Mouse (Mus musculus): ENCODE data around the gene Nkx3-2. TPM values are rescaled to one million over a fixed set of nuclear protein-coding genes. Genes with fewer than 3 reads are reported as not detected.
A peak's percentile ranks its signal among the peaks of the same experiment; 100 is the strongest.

Nkx3-2 gene
- polyA plus RNA-seq, 1 experiment = not detected

- no peaks in the 10 kb centered on the region for H3K27me3 ChIP-seq (ENCODE audit: control insufficient read depth, insufficient read depth, low read length)
- H3K27ac ChIP-seq (ENCODE audit: control insufficient read depth, insufficient read depth, low read depth, low read length) = no peak overlapping the region
- peaks cover 11% of the 10 kb centered on the region for H3K4me1 ChIP-seq (ENCODE audit: control insufficient read depth, insufficient read depth, low read length)
- H3K4me3 ChIP-seq (ENCODE audit: control insufficient read depth, low read depth, low read length) = no peak overlapping the region
- no peak for TF ChIP-seq POLR2A (IDR thresholded peaks at IDR 0.05; ENCODE audit: control insufficient read depth, low read depth, low read length)
- TF ChIP-seq CTCF (IDR thresholded peaks at IDR 0.05; ENCODE audit: control insufficient read depth, insufficient read depth, insufficient replicate concordance, low read depth, low read length) = no peak
- no peaks in the 10 kb centered on the region for H3K36me3 ChIP-seq (ENCODE audit: control insufficient read depth, insufficient read depth, low read length)
Observed at GRCm38 (mm10) chr5:41756396-41756795, 7.9 kb downstream of the Nkx3-2 start.

GRCm38 (mm10) chr5:41755373-41755960 is 8.8 kb downstream of the Nkx3-2 start:
- peak overlapping the region; percentile 8; the same call in 1 of the 2 replicates for H3K4me3 ChIP-seq (ENCODE audit: control insufficient read depth, low read depth, low read length)
- no peak for TF ChIP-seq CTCF (IDR thresholded peaks at IDR 0.05; ENCODE audit: control insufficient read depth, insufficient read depth, insufficient replicate concordance, low read depth, low read length)
- no peak for TF ChIP-seq POLR2A (IDR thresholded peaks at IDR 0.05; ENCODE audit: control insufficient read depth, low read depth, low read length)
- no peak overlapping the region for H3K27ac ChIP-seq (ENCODE audit: control insufficient read depth, insufficient read depth, low read depth, low read length)
- H3K4me1 ChIP-seq (ENCODE audit: control insufficient read depth, insufficient read depth, low read length) = peaks cover 10% of the 10 kb centered on the region
- no peaks in the 10 kb centered on the region for H3K27me3 ChIP-seq (ENCODE audit: control insufficient read depth, insufficient read depth, low read length)
- no peaks in the 10 kb centered on the region for H3K36me3 ChIP-seq (ENCODE audit: control insufficient read depth, insufficient read depth, low read length)

GRCm38 (mm10) chr5:41754836-41755235 is 9.5 kb downstream of the Nkx3-2 start:
- Histone ChIP-seq H3K27ac (ENCODE audit: control insufficient read depth, insufficient read depth, low read depth, low read length) (no peak overlapping the region), H3K4me3 (ENCODE audit: control insufficient read depth, low read depth, low read length) (no peak overlapping the region), H3K27me3 (ENCODE audit: control insufficient read depth, insufficient read depth, low read length) (no peaks in the 10 kb centered on the region), H3K36me3 (ENCODE audit: control insufficient read depth, insufficient read depth, low read length) (no peaks in the 10 kb centered on the region), H3K4me1 (ENCODE audit: control insufficient read depth, insufficient read depth, low read length) (peaks cover 10% of the 10 kb centered on the region)
- no peak for TF ChIP-seq CTCF (IDR thresholded peaks at IDR 0.05; ENCODE audit: control insufficient read depth, insufficient read depth, insufficient replicate concordance, low read depth, low read length)
- TF ChIP-seq POLR2A (IDR thresholded peaks at IDR 0.05; ENCODE audit: control insufficient read depth, low read depth, low read length) = no peak

- Histone ChIP-seq H3K27me3 (ENCODE audit: control insufficient read depth, insufficient read depth, low read length) (no peaks in the 10 kb centered on the region), H3K27ac (ENCODE audit: control insufficient read depth, insufficient read depth, low read depth, low read length) (no peak overlapping the region), H3K36me3 (ENCODE audit: control insufficient read depth, insufficient read depth, low read length) (no peaks in the 10 kb centered on the region), H3K4me3 (ENCODE audit: control insufficient read depth, low read depth, low read length) (no peak overlapping the region), H3K4me1 (ENCODE audit: control insufficient read depth, insufficient read depth, low read length) (peaks cover 10% of the 10 kb centered on the region)
- no peak for TF ChIP-seq POLR2A (IDR thresholded peaks at IDR 0.05; ENCODE audit: control insufficient read depth, low read depth, low read length)
- no peak for TF ChIP-seq CTCF (IDR thresholded peaks at IDR 0.05; ENCODE audit: control insufficient read depth, insufficient read depth, insufficient replicate concordance, low read depth, low read length)
Observed at GRCm38 (mm10) chr5:41754226-41754775, 10.0 kb downstream of the Nkx3-2 start.

- Histone ChIP-seq H3K4me3 (ENCODE audit: control insufficient read depth, low read depth, low read length) (no peak overlapping the region), H3K4me1 (ENCODE audit: control insufficient read depth, insufficient read depth, low read length) (peaks cover 10% of the 10 kb centered on the region), H3K27me3 (ENCODE audit: control insufficient read depth, insufficient read depth, low read length) (no peaks in the 10 kb centered on the region), H3K27ac (ENCODE audit: control insufficient read depth, insufficient read depth, low read depth, low read length) (no peak overlapping the region), H3K36me3 (ENCODE audit: control insufficient read depth, insufficient read depth, low read length) (no peaks in the 10 kb centered on the region)
- TF ChIP-seq CTCF (IDR thresholded peaks at IDR 0.05; ENCODE audit: control insufficient read depth, insufficient read depth, insufficient replicate concordance, low read depth, low read length) (no peak), POLR2A (IDR thresholded peaks at IDR 0.05; ENCODE audit: control insufficient read depth, low read depth, low read length) (no peak)
Observed at GRCm38 (mm10) chr5:41752721-41753120, 11.6 kb downstream of the Nkx3-2 start.

GRCm38 (mm10) chr5:41744898-41745780 is 19.2 kb downstream of the Nkx3-2 start:
- Histone ChIP-seq H3K36me3 (ENCODE audit: control insufficient read depth, insufficient read depth, low read length) (no peaks in the 10 kb centered on the region), H3K27ac (ENCODE audit: control insufficient read depth, insufficient read depth, low read depth, low read length) (no peak overlapping the region), H3K27me3 (ENCODE audit: control insufficient read depth, insufficient read depth, low read length) (no peaks in the 10 kb centered on the region), H3K4me3 (ENCODE audit: control insufficient read depth, low read depth, low read length) (no peak overlapping the region), H3K4me1 (ENCODE audit: control insufficient read depth, insufficient read depth, low read length) (0 out of 2 replicates have a peak, but pooled peaks cover 3% of the 10 kb centered on the region)
- no peak for TF ChIP-seq CTCF (IDR thresholded peaks at IDR 0.05; ENCODE audit: control insufficient read depth, insufficient read depth, insufficient replicate concordance, low read depth, low read length)
- no peak for TF ChIP-seq POLR2A (IDR thresholded peaks at IDR 0.05; ENCODE audit: control insufficient read depth, low read depth, low read length)

- Histone ChIP-seq H3K4me3 (ENCODE audit: control insufficient read depth, low read depth, low read length) (no peak overlapping the region), H3K4me1 (ENCODE audit: control insufficient read depth, insufficient read depth, low read length) (0 out of 2 replicates have a peak, but pooled peaks cover 3% of the 10 kb centered on the region), H3K27me3 (ENCODE audit: control insufficient read depth, insufficient read depth, low read length) (no peaks in the 10 kb centered on the region), H3K27ac (ENCODE audit: control insufficient read depth, insufficient read depth, low read depth, low read length) (no peak overlapping the region), H3K36me3 (ENCODE audit: control insufficient read depth, insufficient read depth, low read length) (no peaks in the 10 kb centered on the region)
- no peak for TF ChIP-seq POLR2A (IDR thresholded peaks at IDR 0.05; ENCODE audit: control insufficient read depth, low read depth, low read length)
- no peak for TF ChIP-seq CTCF (IDR thresholded peaks at IDR 0.05; ENCODE audit: control insufficient read depth, insufficient read depth, insufficient replicate concordance, low read depth, low read length)
Observed at GRCm38 (mm10) chr5:41744234-41744633, 20.1 kb downstream of the Nkx3-2 start.
